ENCODE assay signal across 8 mouse cellular contexts in genomic region chr1:75316861-75317240, GRCm38 (mm10). TPM values are rescaled to one million over a fixed set of nuclear protein-coding genes. Genes with fewer than 3 reads are reported as not detected.
DNase-seq lines count a peak whose midpoint lies in the region; ATAC-seq and TF ChIP-seq lines count a peak whose summit lies in the region.

No protein-coding gene starts in this region.

- H3K4me3 ChIP-seq in bone marrow, adult 2 months (replicated peaks; ENCODE audit: control insufficient read depth, low read depth, low read length) = peak overlapping the region; percentile 74
- peak overlapping the region; percentile 72 for H3K4me3 ChIP-seq in embryonic facial prominence, embryonic 14.5 days (ENCODE audit: low read depth, low read length)
- H3K4me3 ChIP-seq in heart, adult 2 months = peak overlapping the region; percentile 84
- peak overlapping the region; percentile 66 for H3K4me3 ChIP-seq in limb, embryonic 13.5 days
- peak overlapping the region; percentile 72 for H3K4me3 ChIP-seq in midbrain, embryonic 14.5 days (replicated peaks; ENCODE audit: low read depth, low read length)

- TF ChIP-seq EP300 in heart, adult 2 months (IDR thresholded peaks at IDR 0.05; ENCODE audit: insufficient read depth, low read depth, low read length) = 0 out of 2 replicates have a peak, but pooled peaks have one; percentile 57

- peak; percentile 85 for DNase-seq in 416B (ENCODE audit: low read depth)
- peak; percentile 91 for DNase-seq in embryonic facial prominence, embryonic 14.5 days (ENCODE audit: low spot score)
- peak; percentile 90 for DNase-seq in heart, adult 2 months
- peak; percentile 91 to 93 for DNase-seq in kidney, adult 8-10 months
- peak; percentile 86 for DNase-seq in midbrain, embryonic 14.5 days
- DNase-seq in spleen, postnatal 36 days (ENCODE audit: low spot score in 2 of 2) = peak; percentile 71 to 82

- no peaks in the 10 kb centered on the region for H3K4me1 ChIP-seq in bone marrow, adult 2 months (ENCODE audit: control insufficient read depth, insufficient read depth, low read length)
- peaks cover 8% of the 10 kb centered on the region for H3K4me1 ChIP-seq in embryonic facial prominence, embryonic 14.5 days (ENCODE audit: control insufficient read depth, insufficient read depth, low read length)
- no peaks in the 10 kb centered on the region for H3K4me1 ChIP-seq in heart, adult 2 months (ENCODE audit: control insufficient read depth, insufficient read depth, low read length)
- peaks cover 8% of the 10 kb centered on the region for H3K4me1 ChIP-seq in limb, embryonic 13.5 days
- peaks cover 6% of the 10 kb centered on the region; the same call in 1 of the 2 replicates for H3K4me1 ChIP-seq in midbrain, embryonic 14.5 days (ENCODE audit: control insufficient read depth, insufficient read depth, low read length)

- H3K27ac ChIP-seq in bone marrow, adult 2 months (ENCODE audit: control insufficient read depth, insufficient read depth, low read depth, low read length, poor library complexity) = peak overlapping the region; percentile 93
- H3K27ac ChIP-seq in embryonic facial prominence, embryonic 14.5 days (replicated peaks; ENCODE audit: low read depth, low read length) = peak overlapping the region; percentile 90
- H3K27ac ChIP-seq in heart, adult 2 months = peak overlapping the region; percentile 98
- H3K27ac ChIP-seq in limb, embryonic 13.5 days = peak overlapping the region; percentile 88
- peak overlapping the region; percentile 85 for H3K27ac ChIP-seq in midbrain, embryonic 14.5 days (replicated peaks; ENCODE audit: low read depth, low read length)

- 0% methylated on average over 20 of the region's 20 CpGs for WGBS in bone marrow, adult 2 months
- under 1% methylated on average over 17 of the region's 20 CpGs for WGBS in embryonic facial prominence, embryonic 14.5 days
- WGBS in heart, adult 2 months = under 1% methylated on average over 20 of the region's 20 CpGs
- WGBS in limb, embryonic 13.5 days = under 1% methylated on average over 20 of the region's 20 CpGs
- WGBS in midbrain, embryonic 14.5 days = under 1% methylated on average over 20 of the region's 20 CpGs

- TF ChIP-seq POLR2A in bone marrow, adult 2 months (IDR thresholded peaks at IDR 0.05; ENCODE audit: borderline replicate concordance, control insufficient read depth, low read depth, low read length) = no peak
- peak; percentile 71 for TF ChIP-seq POLR2A in heart, adult 2 months (IDR thresholded peaks at IDR 0.05; ENCODE audit: insufficient read depth, low read depth, low read length)

- TF ChIP-seq CTCF in bone marrow, adult 2 months (IDR thresholded peaks at IDR 0.05; ENCODE audit: control insufficient read depth, insufficient read depth, low read length) = no peak
- peak; percentile 39 for TF ChIP-seq CTCF in heart, adult 2 months (IDR thresholded peaks at IDR 0.05)

- H3K79me2 ChIP-seq in heart, adult 2 months (replicated peaks; ENCODE audit: control insufficient read depth, insufficient read depth, low read length) = no peaks in the 10 kb centered on the region

- peak overlapping the region; percentile 66 for H3K4me2 ChIP-seq in embryonic facial prominence, embryonic 14.5 days (ENCODE audit: low read depth, low read length)
- peak overlapping the region; percentile 78 for H3K4me2 ChIP-seq in limb, embryonic 13.5 days (replicated peaks)
- peak overlapping the region; percentile 80 for H3K4me2 ChIP-seq in midbrain, embryonic 14.5 days (ENCODE audit: low read length)

- no peaks in the 10 kb centered on the region for H3K9me3 ChIP-seq in embryonic facial prominence, embryonic 14.5 days (ENCODE audit: control insufficient read depth, low read length)
- H3K9me3 ChIP-seq in limb, embryonic 13.5 days = no peaks in the 10 kb centered on the region
- no peaks in the 10 kb centered on the region for H3K9me3 ChIP-seq in midbrain, embryonic 14.5 days (ENCODE audit: control insufficient read depth, low read length)

- intact Hi-C loops in heart, adult 2 months (cut with DNase I) = loop anchor here (5.0 kb wide), 4 partner anchors 65 to 730 kb away; partner anchors contain the start of genes Ankzf1, Atg9a, Bcs1l and Dnajb2

- H3K9ac ChIP-seq in embryonic facial prominence, embryonic 14.5 days (ENCODE audit: low read depth, low read length) = peak overlapping the region; percentile 74
- peak overlapping the region; percentile 74 for H3K9ac ChIP-seq in heart, adult 2 months (ENCODE audit: low read depth, low read length)
- H3K9ac ChIP-seq in limb, embryonic 13.5 days = peak overlapping the region; percentile 74
- peak overlapping the region; percentile 74 for H3K9ac ChIP-seq in midbrain, embryonic 14.5 days (replicated peaks; ENCODE audit: low read length)

- ATAC-seq in embryonic facial prominence, embryonic 14.5 days (ENCODE audit: low read depth) = peak; percentile 42
- peak; percentile 26 for ATAC-seq in limb, embryonic 13.5 days (ENCODE audit: low FRiP score, low read depth)
- ATAC-seq in midbrain, embryonic 14.5 days (ENCODE audit: low FRiP score, low TSS enrichment) = peak; percentile 44

- peaks cover 37% of the 10 kb centered on the region for H3K36me3 ChIP-seq in embryonic facial prominence, embryonic 14.5 days (ENCODE audit: control insufficient read depth, insufficient read depth, low read length)
- H3K36me3 ChIP-seq in heart, adult 2 months (ENCODE audit: control insufficient read depth, insufficient read depth, low read length) = no peaks in the 10 kb centered on the region
- H3K36me3 ChIP-seq in limb, embryonic 13.5 days = peaks cover 38% of the 10 kb centered on the region
- peaks cover 36% of the 10 kb centered on the region for H3K36me3 ChIP-seq in midbrain, embryonic 14.5 days (ENCODE audit: control insufficient read depth, insufficient read depth, low read length)

- H3K27me3 ChIP-seq in embryonic facial prominence, embryonic 14.5 days (replicated peaks; ENCODE audit: control insufficient read depth, insufficient read depth, low read length) = no peaks in the 10 kb centered on the region
- no peaks in the 10 kb centered on the region for H3K27me3 ChIP-seq in heart, adult 2 months (ENCODE audit: control insufficient read depth, insufficient read depth, low read length)
- H3K27me3 ChIP-seq in limb, embryonic 13.5 days = no peaks in the 10 kb centered on the region
- H3K27me3 ChIP-seq in midbrain, embryonic 14.5 days (ENCODE audit: control insufficient read depth, insufficient read depth, low read length) = no peaks in the 10 kb centered on the region

RNA-seq across cellular contexts. Expression of gene Dnpep, which starts 0.9 kb away (rescaled TPM):
- 9.2 and 21.3 TPM in 2 replicates for polyA plus RNA-seq in bone marrow, adult 2 months (2011; ENCODE audit: insufficient read depth, insufficient read length, low replicate concordance, missing spikeins)
- 115 and 128 TPM in 2 replicates for polyA plus RNA-seq in embryonic facial prominence, embryonic 14.5 days (2014; fragmentation: Nextera tagmentation; extraction: Ambion mirVana)
- 10 to 100 TPM; 70.3 to 84.6 TPM for total RNA-seq in heart, adult 2 months (2021)
- polyA plus RNA-seq in heart, adult 2 months (2012; rRNA removed) = 123 and 136 TPM in 2 replicates
- polyA plus RNA-seq in limb, embryonic 13.5 days (2015; fragmentation: Nextera tagmentation; extraction: Ambion mirVana) = 116 and 117 TPM in 2 replicates
- polyA plus RNA-seq in midbrain, embryonic 14.5 days (2014; fragmentation: Nextera tagmentation; extraction: Ambion mirVana) = 146 and 152 TPM in 2 replicates

RNA-seq across cellular contexts. Expression of gene Resp18, which starts 38.6 kb away (rescaled TPM):
- not detected in 2 replicates for polyA plus RNA-seq in bone marrow, adult 2 months (2011; ENCODE audit: insufficient read depth, insufficient read length, low replicate concordance, missing spikeins)
- 6.0 and 6.9 TPM in 2 replicates for polyA plus RNA-seq in embryonic facial prominence, embryonic 14.5 days (2014; fragmentation: Nextera tagmentation; extraction: Ambion mirVana)
- not detected for total RNA-seq in heart, adult 2 months (2021)
- 0.39 TPM in 1 of 2 replicates, not detected in the other for polyA plus RNA-seq in heart, adult 2 months (2012; rRNA removed)
- polyA plus RNA-seq in limb, embryonic 13.5 days (2015; fragmentation: Nextera tagmentation; extraction: Ambion mirVana) = not detected in 2 replicates
- polyA plus RNA-seq in midbrain, embryonic 14.5 days (2014; fragmentation: Nextera tagmentation; extraction: Ambion mirVana) = 116 and 164 TPM in 2 replicates

RNA-seq across cellular contexts. Expression of gene Des, which starts 43.3 kb away (rescaled TPM):
- 2.1 and 8.8 TPM in 2 replicates for polyA plus RNA-seq in bone marrow, adult 2 months (2011; ENCODE audit: insufficient read depth, insufficient read length, low replicate concordance, missing spikeins)
- polyA plus RNA-seq in embryonic facial prominence, embryonic 14.5 days (2014; fragmentation: Nextera tagmentation; extraction: Ambion mirVana) = 159 and 218 TPM in 2 replicates
- total RNA-seq in heart, adult 2 months (2021) = 1,000 to 10,000 TPM; 1,224 to 1,521 TPM
- 719 and 781 TPM in 2 replicates for polyA plus RNA-seq in heart, adult 2 months (2012; rRNA removed)
- 52.1 and 56.1 TPM in 2 replicates for polyA plus RNA-seq in limb, embryonic 13.5 days (2015; fragmentation: Nextera tagmentation; extraction: Ambion mirVana)
- 0.32 and 1.4 TPM in 2 replicates for polyA plus RNA-seq in midbrain, embryonic 14.5 days (2014; fragmentation: Nextera tagmentation; extraction: Ambion mirVana)

RNA-seq across cellular contexts. Expression of gene Ptprn, which starts 52.5 kb away (rescaled TPM):
- 1.4 and 4.2 TPM in 2 replicates for polyA plus RNA-seq in bone marrow, adult 2 months (2011; ENCODE audit: insufficient read depth, insufficient read length, low replicate concordance, missing spikeins)
- polyA plus RNA-seq in embryonic facial prominence, embryonic 14.5 days (2014; fragmentation: Nextera tagmentation; extraction: Ambion mirVana) = 2.0 and 2.9 TPM in 2 replicates
- total RNA-seq in heart, adult 2 months (2021) = 1 to 10 TPM; 1.1 to 1.8 TPM
- polyA plus RNA-seq in heart, adult 2 months (2012; rRNA removed) = 2.7 and 3.2 TPM in 2 replicates
- polyA plus RNA-seq in limb, embryonic 13.5 days (2015; fragmentation: Nextera tagmentation; extraction: Ambion mirVana) = 0.23 and 0.24 TPM in 2 replicates
- 16.6 and 19.3 TPM in 2 replicates for polyA plus RNA-seq in midbrain, embryonic 14.5 days (2014; fragmentation: Nextera tagmentation; extraction: Ambion mirVana)

RNA-seq across cellular contexts. Expression of gene Speg, which starts 58.2 kb away (rescaled TPM):
- 18.1 TPM in 2 replicates for polyA plus RNA-seq in bone marrow, adult 2 months (2011; ENCODE audit: insufficient read depth, insufficient read length, low replicate concordance, missing spikeins)
- polyA plus RNA-seq in embryonic facial prominence, embryonic 14.5 days (2014; fragmentation: Nextera tagmentation; extraction: Ambion mirVana) = 20.2 and 20.3 TPM in 2 replicates
- total RNA-seq in heart, adult 2 months (2021) = 100 to 1,000 TPM; 131 to 135 TPM
- 94.0 and 109 TPM in 2 replicates for polyA plus RNA-seq in heart, adult 2 months (2012; rRNA removed)
- polyA plus RNA-seq in limb, embryonic 13.5 days (2015; fragmentation: Nextera tagmentation; extraction: Ambion mirVana) = 20.7 and 21.3 TPM in 2 replicates
- 15.6 and 19.4 TPM in 2 replicates for polyA plus RNA-seq in midbrain, embryonic 14.5 days (2014; fragmentation: Nextera tagmentation; extraction: Ambion mirVana)

Comparison
In these comparisons a context has a peak if more than half of its experiments do, and no peak if none do; other contexts are left out.
1. Peak in every context shown above with its lines: DNase-seq, ATAC-seq, H3K4me3 ChIP-seq and H3K27ac ChIP-seq.
2. RNA of gene Resp18, which starts 38.6 kb away (polyA plus RNA-seq): 116 to 164 TPM in midbrain, embryonic 14.5 days; 6.0 to 6.9 TPM in embryonic facial prominence, embryonic 14.5 days, 0.39 TPM in heart, adult 2 months, not detected in limb, embryonic 13.5 days and not detected in bone marrow, adult 2 months; every median in the first group is over 10 times any median in the second.